Mouse (Mus musculus): ENCODE measurements around the gene March2.
"Not testable (repeated sequence)": the region's sequence is repeated elsewhere in the genome, so short reads cannot be mapped to it uniquely, and the experiment has no call there.

March2 gene

GRCm38 (mm10) chr17:33718384-33718881, at the start of gene March2:
TSS of gene March2 (minus strand) at chr17:33718670.
- peak; percentile 91 to 93 for DNase-seq (ENCODE audit: low read depth in 1 of 2, low spot score in 2 of 2)

GRCm38 (mm10) chr17:33766389-33766788, 47.9 kb upstream of the March2 start:
- DNase-seq (ENCODE audit: low read depth in 1 of 2, low spot score in 2 of 2), result no peak

GRCm38 (mm10) chr17:33760255-33761165, 42.0 kb upstream of the March2 start, which contains the start of gene Rab11b:
TSS of gene Rab11b (minus strand) at chr17:33760530.
- peak; percentile 98 to 100 for DNase-seq (ENCODE audit: low read depth in 1 of 2, low spot score in 2 of 2)

GRCm38 (mm10) chr17:33759767-33760254, 41.3 kb upstream of the March2 start:
- peak; percentile 81 to 85 for DNase-seq (ENCODE audit: low read depth in 1 of 2, low spot score in 2 of 2)

GRCm38 (mm10) chr17:33757231-33757630, 38.8 kb upstream of the March2 start:
- no peak for DNase-seq (ENCODE audit: low read depth in 1 of 2, low spot score in 2 of 2)

GRCm38 (mm10) chr17:33756108-33756790, 37.8 kb upstream of the March2 start:
- DNase-seq (ENCODE audit: low read depth in 1 of 2, low spot score in 2 of 2), result no peak

GRCm38 (mm10) chr17:33755418-33756107, 37.1 kb upstream of the March2 start:
- no peak for DNase-seq (ENCODE audit: low read depth in 1 of 2, low spot score in 2 of 2)

GRCm38 (mm10) chr17:33754656-33755055, 36.2 kb upstream of the March2 start:
- DNase-seq (ENCODE audit: low read depth in 1 of 2, low spot score in 2 of 2), result no peak

GRCm38 (mm10) chr17:33752297-33752696, 33.8 kb upstream of the March2 start:
- no peak for DNase-seq (ENCODE audit: low read depth in 1 of 2, low spot score in 2 of 2)

GRCm38 (mm10) chr17:33751181-33751580, 32.7 kb upstream of the March2 start:
- DNase-seq (ENCODE audit: low read depth in 1 of 2, low spot score in 2 of 2), result no peak

GRCm38 (mm10) chr17:33749451-33749850, 31.0 kb upstream of the March2 start:
- no peak for DNase-seq (ENCODE audit: low read depth in 1 of 2, low spot score in 2 of 2)

GRCm38 (mm10) chr17:33746011-33746410, 27.5 kb upstream of the March2 start:
- no peak for DNase-seq (ENCODE audit: low read depth in 1 of 2, low spot score in 2 of 2)

- no peak for DNase-seq (ENCODE audit: low read depth in 1 of 2, low spot score in 2 of 2)
Observed at GRCm38 (mm10) chr17:33744686-33745384, 26.4 kb upstream of the March2 start.

- DNase-seq (ENCODE audit: low read depth in 1 of 2, low spot score in 2 of 2), result no peak
Observed at GRCm38 (mm10) chr17:33742420-33742819, 23.9 kb upstream of the March2 start.

- not testable (repeated sequence) for DNase-seq (ENCODE audit: low read depth in 1 of 2, low spot score in 2 of 2)
Observed at GRCm38 (mm10) chr17:33733526-33733925, 15.1 kb upstream of the March2 start.

- not testable (repeated sequence) for DNase-seq (ENCODE audit: low read depth in 1 of 2, low spot score in 2 of 2)
Observed at GRCm38 (mm10) chr17:33732556-33733083, 14.2 kb upstream of the March2 start.

- no peak for DNase-seq (ENCODE audit: low read depth in 1 of 2, low spot score in 2 of 2)
Observed at GRCm38 (mm10) chr17:33729215-33729614, 10.7 kb upstream of the March2 start.

- no peak for DNase-seq (ENCODE audit: low read depth in 1 of 2, low spot score in 2 of 2)
Observed at GRCm38 (mm10) chr17:33728396-33728795, 9.9 kb upstream of the March2 start.

- no peak for DNase-seq (ENCODE audit: low read depth in 1 of 2, low spot score in 2 of 2)
Observed at GRCm38 (mm10) chr17:33719736-33720378, 1.4 kb upstream of the March2 start.

Measured in monocyte, adult 2 months (primary cell).